Mouse (Mus musculus) small intestine, adult 2 months (tissue): Measurements from ENCODE around the gene Gstp2.
"Not testable (repeated sequence)": the region's sequence is repeated elsewhere in the genome, so short reads cannot be mapped to it uniquely, and the experiment has no call there.

Source experiments
- CTCF ChIP-seq: fragments of 200-500 bp; IDR thresholded peaks from 2 replicates; pipeline ENCODE4 v1.5.1; 2012; ENCODE audit warnings: low read depth, mild to moderate bottlenecking, control low read depth, inconsistent platforms, low read length, moderate library complexity, mixed read lengths; ENCODE audit not compliant: insufficient replicate concordance, insufficient read length; ENCODE audit errors: extremely low read depth
- POLR2A ChIP-seq: fragments of 200-500 bp; IDR thresholded peaks from 2 replicates; pipeline ENCODE4 v1.6.1; 2012; ENCODE audit warnings: low read depth, mild to moderate bottlenecking, control low read depth, inconsistent platforms, low read length, moderate library complexity

DNA sequence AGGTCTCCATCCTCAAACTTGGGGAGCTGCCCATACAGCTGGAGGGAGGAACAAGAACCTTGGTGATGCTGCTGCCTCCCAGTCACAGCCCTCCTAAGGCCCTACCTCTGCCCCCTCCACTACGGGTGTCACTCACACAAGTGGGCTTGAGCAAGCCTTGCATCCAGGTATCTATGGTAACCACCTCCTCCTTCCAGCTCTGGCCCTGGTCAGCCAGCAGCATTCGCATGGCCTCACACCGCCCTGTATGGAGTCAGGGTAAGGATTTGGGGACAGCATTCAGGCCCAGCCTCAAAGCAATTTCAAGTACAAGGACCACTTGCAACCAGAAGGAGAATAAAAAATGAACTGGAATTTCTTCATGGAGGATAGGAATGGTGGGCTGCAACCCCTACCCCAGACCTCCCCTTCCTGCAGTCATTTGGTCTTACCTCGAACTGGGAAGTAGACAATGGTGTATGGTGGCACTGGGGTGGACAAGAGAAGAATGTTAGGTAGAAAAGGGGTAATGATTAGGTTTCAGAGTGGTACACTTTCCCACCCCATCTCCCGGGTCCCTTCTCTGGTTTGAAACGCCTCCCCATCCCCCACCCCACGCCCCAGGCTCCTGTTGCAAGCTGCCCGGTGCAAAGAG lies 8.6 kb downstream of the Gstp2 start:
- TF ChIP-seq CTCF, POLR2A: not testable (repeated sequence)
